Mouse (Mus musculus) MEL (cell line): ENCODE results near the gene Gabra5. TPM values are rescaled to one million over a fixed set of nuclear protein-coding genes. Genes with fewer than 3 reads are reported as not detected.
A peak's percentile ranks its signal among the peaks of the same experiment; 100 is the strongest.

Source experiments
- DNase-seq: peaks from one replicate; pipeline ENCODE4 v3.0.0; 2011; ENCODE audit warnings: low read depth, low spot score
- H3K27ac ChIP-seq: 2 replicates; pipeline ENCODE4 v1.5.1; 2012; ENCODE audit warnings: low read depth, mild to moderate bottlenecking, control low read depth, low read length, moderate library complexity; ENCODE audit not compliant: control insufficient read depth
- H3K27me3 ChIP-seq, 2 experiments: fragments of 150-350 bp in 1 of 2; sonication (generic) in 1 of 2; 2 replicates each; pipeline ENCODE4 v1.6.1; 2012; ENCODE audit warnings: low read length in 2 of 2, mild to moderate bottlenecking in 2 of 2, improper control_type of control experiment in 1 of 2, moderate library complexity in 1 of 2; ENCODE audit not compliant: insufficient read depth in 2 of 2, control insufficient read depth in 1 of 2
- H3K36me3 ChIP-seq, 2 experiments: 2 replicates each; pipeline ENCODE4 v1.6.1; 2012 to 2014; ENCODE audit warnings: low read length in 2 of 2, improper control_type of control experiment in 1 of 2, inconsistent platforms in 1 of 2, mild to moderate bottlenecking in 1 of 2; ENCODE audit not compliant: insufficient read depth in 2 of 2, control insufficient read depth in 1 of 2
- H3K4me1 ChIP-seq, 2 experiments: fragments of 150-350 bp in 1 of 2; sonication (generic) in 1 of 2; 2 replicates each; pipeline ENCODE4 v1.6.1; 2012; ENCODE audit warnings: low read length in 2 of 2, improper control_type of control experiment in 1 of 2, mild to moderate bottlenecking in 1 of 2; ENCODE audit not compliant: insufficient read depth in 2 of 2, control insufficient read depth in 1 of 2
- H3K4me3 ChIP-seq, 2 experiments: fragments of 150-350 bp in 1 of 2; sonication (generic) in 1 of 2; 2 replicates each; pipeline ENCODE4 v1.5.1; 2012; ENCODE audit warnings: low read depth in 2 of 2, low read length in 2 of 2, mild to moderate bottlenecking in 2 of 2, moderate library complexity in 2 of 2, control low read depth in 1 of 2, improper control_type of control experiment in 1 of 2; ENCODE audit not compliant: control insufficient read depth in 1 of 2, insufficient read depth in 1 of 2
- H3K79me2 ChIP-seq: 2 replicates; pipeline ENCODE4 v1.6.1; 2012; ENCODE audit warnings: mild to moderate bottlenecking, low read length, moderate library complexity; ENCODE audit not compliant: control insufficient read depth, poor library complexity, insufficient read depth
- H3K9ac ChIP-seq: 2 replicates; pipeline ENCODE4 v1.6.1; 2012; ENCODE audit warnings: low read depth, mild to moderate bottlenecking, control low read depth, low read length, moderate library complexity; ENCODE audit not compliant: control insufficient read depth, poor library complexity, severe bottlenecking
- H3K9me3 ChIP-seq: fragments of 150-350 bp; sonication (generic); replicated peaks from 2 replicates; pipeline ENCODE4 v1.6.1; 2012; ENCODE audit warnings: mild to moderate bottlenecking, low read length, improper control_type of control experiment, moderate library complexity; ENCODE audit not compliant: insufficient read depth
- CHD2 ChIP-seq: IDR thresholded peaks from 2 replicates; pipeline ENCODE4 v1.6.1; 2011; ENCODE audit warnings: low read length, improper control_type of control experiment
- CTCF ChIP-seq, 3 experiments: IDR thresholded peaks in 2 of 3; conservative IDR thresholded peaks in 1 of 3; 2 replicates each; pipeline ENCODE4 v1.5.1; 2011 to 2012; ENCODE audit warnings: low read length in 3 of 3, low read depth in 2 of 3, mild to moderate bottlenecking in 2 of 3, improper control_type of control experiment in 1 of 3, inconsistent platforms in 1 of 3, mixed read lengths in 1 of 3, moderate library complexity in 1 of 3; ENCODE audit not compliant: control insufficient read depth in 1 of 3, insufficient read depth in 1 of 3, poor library complexity in 1 of 3, severe bottlenecking in 1 of 3
- E2F4 ChIP-seq: IDR thresholded peaks from 2 replicates; pipeline ENCODE4 v1.6.1; 2011; ENCODE audit warnings: low read depth, low read length, improper control_type of control experiment, borderline replicate concordance
- ELF1 ChIP-seq: IDR thresholded peaks from 2 replicates; pipeline ENCODE4 v1.6.1; 2014; ENCODE audit warnings: low read depth, mild to moderate bottlenecking, inconsistent platforms, low read length, improper control_type of control experiment, moderate library complexity
- ETS1 ChIP-seq: IDR thresholded peaks from 2 replicates; pipeline ENCODE4 v1.6.1; 2012; ENCODE audit warnings: low read depth, mild to moderate bottlenecking, inconsistent platforms, low read length, improper control_type of control experiment, moderate library complexity
- GATA1 ChIP-seq: IDR thresholded peaks from 2 replicates; pipeline ENCODE4 v1.6.1; 2011; ENCODE audit warnings: low read depth, low read length, improper control_type of control experiment
- MAX ChIP-seq: IDR thresholded peaks from 2 replicates; pipeline ENCODE4 v1.6.1; 2011; ENCODE audit warnings: low read length, improper control_type of control experiment
- MEF2A ChIP-seq: IDR thresholded peaks from 2 replicates; pipeline ENCODE4 v1.6.1; 2014; ENCODE audit warnings: low read depth, mild to moderate bottlenecking, inconsistent platforms, low read length, improper control_type of control experiment; ENCODE audit not compliant: poor library complexity, insufficient replicate concordance, severe bottlenecking; ENCODE audit errors: extremely low read depth
- MXI1 ChIP-seq: IDR thresholded peaks from 2 replicates; pipeline ENCODE4 v1.6.1; 2011; ENCODE audit warnings: mild to moderate bottlenecking, low read depth, low read length, improper control_type of control experiment
- MYB ChIP-seq: IDR thresholded peaks from 2 replicates; pipeline ENCODE4 v1.6.1; 2011; ENCODE audit warnings: mild to moderate bottlenecking, low read depth, low read length, improper control_type of control experiment
- MYC ChIP-seq: IDR thresholded peaks from 2 replicates; pipeline ENCODE4 v1.6.1; 2011; ENCODE audit warnings: low read depth, mild to moderate bottlenecking, low read length, improper control_type of control experiment, moderate library complexity
- NRF1 ChIP-seq: IDR thresholded peaks from 2 replicates; pipeline ENCODE4 v1.6.1; 2014; ENCODE audit warnings: low read depth, mild to moderate bottlenecking, inconsistent platforms, low read length, improper control_type of control experiment, moderate library complexity; ENCODE audit not compliant: poor library complexity, insufficient read depth, severe bottlenecking
- POLR2A ChIP-seq, 2 experiments: IDR thresholded peaks; 2 replicates each; pipeline ENCODE4 v1.6.1; 2011 to 2012; ENCODE audit warnings: low read length in 2 of 2, mild to moderate bottlenecking in 2 of 2, control low read depth in 1 of 2, improper control_type of control experiment in 1 of 2, low read depth in 1 of 2, moderate library complexity in 1 of 2; ENCODE audit not compliant: control insufficient read depth in 1 of 2, insufficient read depth in 1 of 2, poor library complexity in 1 of 2
- POLR2AphosphoS2 ChIP-seq: IDR thresholded peaks from 2 replicates; pipeline ENCODE4 v1.6.1; 2011; ENCODE audit warnings: low read length, improper control_type of control experiment
- POLR2AphosphoS5 ChIP-seq: IDR thresholded peaks from 2 replicates; pipeline ENCODE4 v1.6.1; 2012; ENCODE audit warnings: low read depth, borderline replicate concordance, mild to moderate bottlenecking, inconsistent platforms, low read length, moderate library complexity, mixed read lengths
- RAD21 ChIP-seq: IDR thresholded peaks from 2 replicates; pipeline ENCODE4 v1.6.1; 2011; ENCODE audit warnings: mild to moderate bottlenecking, low read depth, low read length, improper control_type of control experiment
- RCOR1 ChIP-seq: IDR thresholded peaks from 2 replicates; pipeline ENCODE4 v1.6.1; 2012; ENCODE audit warnings: low read depth, mild to moderate bottlenecking, inconsistent platforms, low read length, improper control_type of control experiment
- SIN3A ChIP-seq: IDR thresholded peaks from 2 replicates; pipeline ENCODE4 v1.6.1; 2012; ENCODE audit warnings: low read length, improper control_type of control experiment, inconsistent platforms
- TBP ChIP-seq: IDR thresholded peaks from 2 replicates; pipeline ENCODE4 v1.8.0; 2011; ENCODE audit warnings: low read depth, low read length, improper control_type of control experiment
- ZKSCAN1 ChIP-seq: IDR thresholded peaks from 2 replicates; pipeline ENCODE4 v1.6.1; 2012; ENCODE audit warnings: low read depth, mild to moderate bottlenecking, inconsistent platforms, low read length, improper control_type of control experiment, moderate library complexity
- ZMIZ1 ChIP-seq: IDR thresholded peaks from 2 replicates; pipeline ENCODE4 v1.6.1; 2012; ENCODE audit warnings: low read depth, mild to moderate bottlenecking, inconsistent platforms, low read length, improper control_type of control experiment, moderate library complexity
- polyA plus RNA-seq, 2 experiments: library from polyadenylated mRNA; stranded (reverse) in 1 of 2; unstranded in 1 of 2; fragments of >175 nt in 1 of 2; fragments of >200 nt in 1 of 2; gene quantifications; 2 replicates each; pipeline versions ENCODE4 v1.2.1 to v1.2.4; 2012; ENCODE audit warnings: low replicate concordance in 2 of 2, low read depth in 1 of 2; ENCODE audit not compliant: insufficient read length in 2 of 2, insufficient read depth in 1 of 2, missing spikeins in 1 of 2
- total RNA-seq: library from RNA; depleted of rRNA; stranded (reverse); fragments of 300-350 nt; gene quantifications from 2 replicates; pipeline ENCODE4 v1.2.3, GENCODE M21; 2012

The Gabra5 gene
- total and polyA plus RNA-seq, 3 experiments, result not detected

DNA sequence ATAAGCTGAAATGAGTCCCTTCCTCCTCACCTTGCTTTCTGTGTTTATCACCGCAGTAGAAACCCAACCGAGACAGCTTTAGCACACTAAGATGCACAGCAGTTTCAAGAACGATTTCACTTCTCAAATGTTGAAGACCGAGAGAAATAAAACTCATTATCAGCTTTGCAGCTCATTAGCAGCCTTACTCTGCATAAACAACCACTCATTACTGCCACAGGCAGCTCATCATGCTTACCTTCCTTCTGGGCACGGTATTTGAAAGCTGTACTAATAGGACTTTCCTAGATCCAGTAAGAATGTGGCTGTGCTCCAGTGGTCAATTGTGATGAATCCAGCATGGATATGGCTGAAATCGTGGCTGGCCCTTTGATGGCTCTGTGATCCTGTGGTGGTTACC lies 23.0 kb downstream of the Gabra5 start:
- no peak for DNase-seq
- Histone ChIP-seq H3K79me2 (no peaks in the 10 kb centered on the region), H3K27me3 (no peaks in the 10 kb centered on the region), H3K4me1 (no peaks in the 10 kb centered on the region), H3K9me3 (no peaks in the 10 kb centered on the region), H3K27ac (no peak overlapping the region), H3K36me3 (no peaks in the 10 kb centered on the region), H3K9ac (no peak overlapping the region), H3K4me3 (no peak overlapping the region)
- TF ChIP-seq CHD2 (no peak), RCOR1 (no peak), POLR2A (IDR thresholded peaks at IDR 0.05; ENCODE audit: control insufficient read depth in 1 of 2, insufficient read depth in 1 of 2, low read depth in 1 of 2, low read length in 2 of 2, poor library complexity in 1 of 2) (no peak), MYC (no peak), GATA1 (no peak), ZKSCAN1 (no peak), ZMIZ1 (no peak), NRF1 (no peak), MEF2A (no peak), POLR2AphosphoS5 (no peak), E2F4 (no peak), RAD21 (no peak), TBP (no peak), ELF1 (no peak), MXI1 (no peak), MAX (no peak), ETS1 (no peak), MYB (no peak), SIN3A (no peak)

DNA sequence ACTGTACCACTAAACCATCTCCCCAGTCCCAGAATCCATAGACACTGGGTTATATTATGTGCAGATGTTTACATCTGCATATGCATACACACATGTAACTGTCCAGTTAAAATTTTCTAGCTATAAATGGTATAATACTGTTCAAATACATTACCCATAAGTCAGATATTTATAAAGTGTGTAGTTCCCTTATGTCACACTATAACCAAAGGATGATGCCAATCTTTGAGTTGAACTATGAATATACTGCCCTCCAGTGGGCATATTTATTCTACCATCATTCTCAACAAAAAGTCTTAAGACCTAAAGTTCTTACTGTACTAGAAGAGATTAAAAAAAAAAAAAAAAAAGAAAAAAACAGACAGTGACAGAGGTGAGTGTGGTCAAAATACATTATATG lies 27.0 kb downstream of the Gabra5 start:
- Histone ChIP-seq H3K27me3 (no peaks in the 10 kb centered on the region), H3K9me3 (no peaks in the 10 kb centered on the region), H3K27ac (no peak overlapping the region), H3K79me2 (no peaks in the 10 kb centered on the region), H3K4me1 (no peaks in the 10 kb centered on the region), H3K4me3 (no peak overlapping the region), H3K9ac (no peak overlapping the region), H3K36me3 (no peaks in the 10 kb centered on the region)
- DNase-seq, result peak; percentile 7
- TF ChIP-seq MXI1 (no peak), RAD21 (peak; percentile 33), CTCF (IDR thresholded peaks at IDR 0.05 in 2 of 3, conservative IDR thresholded peaks at IDR 0.05 in 1 of 3; ENCODE audit: control insufficient read depth in 1 of 3, insufficient read depth in 1 of 3, low read depth in 2 of 3, low read length in 3 of 3, poor library complexity in 1 of 3, severe bottlenecking in 1 of 3) (peak in 1 of 3 experiments; percentile 29; a peak in 1 of 6 replicates), POLR2AphosphoS2 (no peak)
